Mouse (Mus musculus) liver, adult (tissue): ENCODE measurements around the gene Ccl3.

Experiments
- GATA4 ChIP-seq: IDR thresholded peaks from 2 replicates; pipeline ENCODE4 v1.6.1; 2014; ENCODE audit warnings: mild to moderate bottlenecking, low read length; ENCODE audit not compliant: insufficient replicate concordance

The Ccl3 gene

GRCm38 (mm10) chr11:83649305-83649841 is at the start of gene Ccl3:
Gene Ccl3, minus strand, starts transcription at chr11:83649355.
- no peak for TF ChIP-seq GATA4

GRCm38 (mm10) chr11:83692008-83692407 is 42.9 kb upstream of the Ccl3 start:
- no peak for TF ChIP-seq GATA4

- no peak for TF ChIP-seq GATA4
These were observed 40.8 kb upstream of the Ccl3 start for GRCm38 (mm10) chr11:83689918-83690317.

GRCm38 (mm10) chr11:83675665-83676064 is 26.5 kb upstream of the Ccl3 start:
- TF ChIP-seq GATA4, result no peak

- TF ChIP-seq GATA4, result no peak
These were observed 22.6 kb upstream of the Ccl3 start for GRCm38 (mm10) chr11:83671743-83672142.

DNA sequence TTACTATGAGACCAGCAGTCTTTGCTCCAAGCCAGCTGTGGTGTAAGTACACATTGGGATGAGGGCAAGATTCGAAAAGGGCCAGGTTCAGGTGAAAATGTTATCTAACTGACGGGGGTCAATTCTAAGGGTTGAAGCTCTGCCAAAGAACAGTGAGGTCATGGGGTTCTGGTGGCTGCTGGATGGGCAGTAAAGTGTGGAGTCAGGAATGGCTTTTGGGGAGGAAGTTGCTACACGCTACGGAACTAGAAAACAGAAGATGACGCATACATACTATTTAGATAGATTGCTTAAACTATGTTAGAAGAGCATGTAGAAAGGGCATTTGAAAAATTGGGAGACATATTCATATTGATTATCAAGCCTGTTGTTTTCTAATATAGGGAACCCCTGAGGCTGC is 14.4 kb upstream of the Ccl3 start:
- no peak for TF ChIP-seq GATA4

DNA sequence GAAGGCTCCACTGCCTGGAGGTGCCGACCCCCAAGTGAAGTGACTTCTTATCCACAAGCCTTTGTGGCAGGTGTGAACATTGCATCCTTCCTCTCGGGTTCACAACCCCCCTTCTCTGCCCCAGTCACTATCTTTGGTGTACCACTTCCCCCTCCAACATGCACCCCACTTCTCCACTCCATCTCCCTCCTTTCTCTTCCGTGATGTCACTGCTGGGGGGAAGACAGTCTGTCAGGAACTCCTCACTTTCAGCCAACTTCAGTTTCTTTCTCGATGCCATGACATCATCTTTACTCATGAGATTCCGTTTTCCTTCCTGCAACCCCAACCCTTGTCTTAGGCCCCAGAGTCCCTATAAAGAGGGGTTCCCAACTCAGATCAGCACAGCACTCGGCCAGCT is 13.0 kb upstream of the Ccl3 start, which contains the start of gene Ccl4:
TSS of gene Ccl4 (plus strand) at position 381 of the 400 bp plus-strand sequence.
- TF ChIP-seq GATA4, result no peak

GRCm38 (mm10) chr11:83658797-83659196 is 9.6 kb upstream of the Ccl3 start:
- no peak for TF ChIP-seq GATA4

GRCm38 (mm10) chr11:83657508-83657907 is 8.4 kb upstream of the Ccl3 start:
- no peak for TF ChIP-seq GATA4

DNA sequence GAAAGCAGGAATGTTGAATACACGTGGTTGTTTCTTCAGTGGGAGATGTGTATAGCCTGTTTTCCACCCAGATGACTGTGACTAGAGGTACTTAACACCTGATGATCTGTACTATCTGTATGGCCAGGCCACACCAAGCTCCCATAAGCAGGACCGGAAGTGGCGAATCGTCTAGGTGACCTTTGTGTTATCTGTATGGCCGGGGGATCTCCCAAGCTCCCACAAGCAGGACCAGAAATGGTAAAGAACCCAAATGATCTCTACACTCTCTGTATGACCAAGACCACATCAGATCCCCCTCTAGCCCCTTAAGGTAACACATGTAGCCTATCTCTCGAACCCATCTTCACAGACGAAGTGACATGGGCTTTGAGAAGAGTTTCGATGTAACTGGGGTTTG is 5.5 kb upstream of the Ccl3 start:
- no peak for TF ChIP-seq GATA4

- no peak for TF ChIP-seq GATA4
These were observed 2.6 kb downstream of the Ccl3 start for GRCm38 (mm10) chr11:83646356-83647149.

GRCm38 (mm10) chr11:83645521-83645920 is 3.6 kb downstream of the Ccl3 start, which contains the start of gene Rpl9-ps1:
Gene Rpl9-ps1, minus strand, starts transcription at chr11:83645621.
- TF ChIP-seq GATA4, result no peak

DNA sequence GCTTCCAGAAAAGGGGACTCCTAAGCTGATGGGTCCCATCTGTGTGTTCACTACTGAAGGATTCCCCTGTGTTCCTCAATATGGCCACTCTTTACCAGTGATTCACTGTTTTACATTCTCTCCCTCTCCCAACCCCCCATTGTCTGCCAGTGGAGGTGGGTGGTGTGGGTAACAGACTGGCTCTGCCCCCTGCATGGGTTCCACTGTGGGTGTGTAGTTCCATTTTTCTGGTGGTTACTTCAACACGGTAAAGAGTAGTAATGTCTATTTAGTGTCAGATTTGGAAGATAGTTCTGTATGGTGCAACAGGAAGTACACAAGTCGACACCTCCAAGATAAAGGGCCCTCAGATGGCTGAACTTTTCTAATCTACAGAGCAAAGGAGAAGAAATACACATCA is 7.9 kb downstream of the Ccl3 start:
- TF ChIP-seq GATA4, result no peak

- no peak for TF ChIP-seq GATA4
These were observed 9.0 kb downstream of the Ccl3 start for GRCm38 (mm10) chr11:83640141-83640540.

DNA sequence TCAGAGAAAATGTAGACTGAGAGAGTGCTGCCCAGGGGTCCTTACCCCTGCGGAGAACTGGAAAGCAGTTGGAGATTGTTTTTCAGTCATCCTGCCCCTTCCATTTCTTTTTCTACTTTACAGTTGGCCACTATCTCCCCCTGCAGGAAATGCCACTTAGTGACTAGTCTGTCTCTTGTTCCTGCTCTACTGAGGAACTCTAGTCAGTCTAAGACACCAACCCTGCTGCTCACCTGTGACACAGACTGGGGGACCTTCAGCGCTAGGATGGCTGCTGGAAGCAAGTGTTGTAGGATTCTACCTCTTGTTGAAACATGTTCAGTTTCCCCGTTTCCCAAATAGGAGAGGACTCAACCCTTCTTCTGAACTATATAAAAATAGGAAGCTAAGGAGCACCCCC is 9.6 kb downstream of the Ccl3 start:
- TF ChIP-seq GATA4, result no peak

DNA sequence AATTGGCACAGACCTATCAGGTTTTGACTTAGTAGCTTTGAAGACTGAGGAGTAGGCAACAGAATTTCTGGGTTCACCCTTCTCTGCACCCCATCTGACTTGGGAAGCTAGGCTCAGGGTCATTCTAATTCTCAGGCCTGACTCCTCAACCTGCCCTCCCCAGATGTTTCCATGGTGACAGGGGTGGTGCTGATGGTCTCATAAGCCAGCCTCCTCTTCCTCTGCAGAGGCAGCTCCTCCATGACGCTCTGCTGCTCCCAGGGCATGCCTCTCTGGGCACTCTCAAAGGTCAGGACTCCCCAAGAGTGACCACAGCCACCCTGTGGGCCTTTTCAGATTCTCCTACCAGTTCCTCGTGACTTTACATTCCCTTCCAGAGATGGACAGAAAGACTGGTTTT is 10.2 kb downstream of the Ccl3 start:
- no peak for TF ChIP-seq GATA4
